Mouse (Mus musculus) heart, postnatal 0 days (tissue): ENCODE measurements around the gene Vdr. TPM values are rescaled to one million over a fixed set of nuclear protein-coding genes. Genes with fewer than 3 reads are reported as not detected.

Experiments
- ATAC-seq: fragments of 200-750 bp; cut with Nextera tagmentation; 2 replicates; pipeline ENCODE4 v1.8.0; 2017; ENCODE audit warnings: low read depth, moderate number of reproducible peaks, moderate library complexity; ENCODE audit not compliant: insufficient read depth
- DNase-seq: peaks from one replicate; pipeline ENCODE4 v3.0.0-alpha.2; 2016; ENCODE audit warnings: low spot score
- H3K27ac ChIP-seq: fragments of 300-500 bp; sonication (generic); 2 replicates; pipeline ENCODE4 v1.5.1; 2014; ENCODE audit warnings: low read depth, mild to moderate bottlenecking
- H3K27me3 ChIP-seq: fragments of 300-500 bp; sonication (generic); 2 replicates; pipeline ENCODE4 v1.6.1; 2014; ENCODE audit warnings: low read length, mixed read lengths; ENCODE audit not compliant: control insufficient read depth, insufficient read depth
- H3K36me3 ChIP-seq: fragments of 300-500 bp; sonication (generic); replicated peaks from 2 replicates; pipeline ENCODE4 v1.6.1; 2014; ENCODE audit warnings: low read length, mixed read lengths; ENCODE audit not compliant: control insufficient read depth, insufficient read depth
- H3K4me1 ChIP-seq: fragments of 300-500 bp; sonication (generic); 2 replicates; pipeline ENCODE4 v1.6.1; 2014; ENCODE audit warnings: antibody characterized with exemption; ENCODE audit not compliant: control insufficient read depth, insufficient read depth
- H3K4me2 ChIP-seq: fragments of 300-500 bp; sonication (generic); 2 replicates; pipeline ENCODE4 v1.6.1; 2014; ENCODE audit warnings: low read depth, mild to moderate bottlenecking, low read length, moderate library complexity
- H3K4me3 ChIP-seq: fragments of 300-500 bp; sonication (generic); 2 replicates; pipeline ENCODE4 v1.5.1; 2014; ENCODE audit warnings: low read depth, low read length
- H3K9ac ChIP-seq: fragments of 300-500 bp; sonication (generic); replicated peaks from 2 replicates; pipeline ENCODE4 v1.6.1; 2014; ENCODE audit warnings: low read depth, low read length, mixed read lengths
- H3K9me3 ChIP-seq: fragments of 300-500 bp; sonication (generic); replicated peaks from 2 replicates; pipeline ENCODE4 v1.6.1; 2016; ENCODE audit warnings: low read length; ENCODE audit not compliant: control insufficient read depth
- CTCF ChIP-seq: IDR thresholded peaks from 2 replicates; pipeline ENCODE4 v1.5.1; 2016; ENCODE audit warnings: antibody characterized with exemption, control low read depth, low read depth
- EP300 ChIP-seq: IDR thresholded peaks from 2 replicates; pipeline ENCODE4 v1.6.1; 2016; ENCODE audit warnings: antibody characterized with exemption, low read depth
- WGBS: fragments of 180-500 bp; shearing (Covaris S2); extraction: QIAGEN DNeasy Blood & Tissue Kit; methylation state at CpG from one replicate; pipeline ENCODE4 v1.1.7; 2014; 5-methylcytosine and 5-hydroxymethylcytosine counted together
- polyA plus RNA-seq: library from polyadenylated mRNA; unstranded; fragments of >200 nt; fragmentation: Nextera tagmentation; extraction: Ambion mirVana; gene quantifications from 2 replicates; pipeline ENCODE4 v1.2.1, GENCODE M21; 2015
- total RNA-seq: library from RNA; depleted of rRNA; stranded (reverse); fragments of >200 nt; gene quantifications from 2 replicates; pipeline ENCODE4 v1.2.3, GENCODE M21; 2014; ENCODE audit warnings: low replicate concordance; rRNA removed

Gene Vdr
- total and polyA plus RNA-seq, 2 experiments from 2014 or later = 0.15 to 2.6 TPM

DNA sequence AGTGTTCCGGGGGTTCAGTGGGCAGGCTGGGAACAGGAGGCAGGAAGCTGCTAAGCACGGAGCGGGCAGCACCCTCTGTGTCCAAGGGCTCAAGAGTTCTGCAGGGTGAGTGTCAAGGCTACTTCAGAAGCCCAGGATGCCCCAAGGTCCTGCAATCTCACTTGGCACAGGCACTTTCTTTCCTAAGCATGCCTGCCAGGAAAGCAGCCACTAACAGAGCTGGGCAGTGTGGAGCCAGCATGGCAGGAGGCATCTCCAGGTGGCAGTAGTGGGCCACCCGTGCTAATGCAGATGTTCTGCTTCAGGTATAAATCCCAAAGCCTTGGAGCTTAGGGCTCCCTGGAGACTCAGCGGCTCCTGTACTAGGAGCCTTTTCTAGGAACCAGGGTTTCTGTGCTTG is 100.5 kb downstream of the Vdr start:
- no peak overlapping the region for H3K27ac ChIP-seq
- H3K27me3 ChIP-seq = no peaks in the 10 kb centered on the region
- H3K4me3 ChIP-seq = no peak overlapping the region
- no peak for TF ChIP-seq EP300
- TF ChIP-seq CTCF = peak; percentile 68
- DNase-seq (no peak), ATAC-seq (no peak)
- H3K4me2 ChIP-seq = no peak overlapping the region
- H3K9ac ChIP-seq = no peak overlapping the region
- peaks cover 37% of the 10 kb centered on the region for H3K4me1 ChIP-seq
- H3K36me3 ChIP-seq = peaks cover 60% of the 10 kb centered on the region
- WGBS = 84% methylated on average over 5 of the region's 5 CpGs
- H3K9me3 ChIP-seq = no peaks in the 10 kb centered on the region

DNA sequence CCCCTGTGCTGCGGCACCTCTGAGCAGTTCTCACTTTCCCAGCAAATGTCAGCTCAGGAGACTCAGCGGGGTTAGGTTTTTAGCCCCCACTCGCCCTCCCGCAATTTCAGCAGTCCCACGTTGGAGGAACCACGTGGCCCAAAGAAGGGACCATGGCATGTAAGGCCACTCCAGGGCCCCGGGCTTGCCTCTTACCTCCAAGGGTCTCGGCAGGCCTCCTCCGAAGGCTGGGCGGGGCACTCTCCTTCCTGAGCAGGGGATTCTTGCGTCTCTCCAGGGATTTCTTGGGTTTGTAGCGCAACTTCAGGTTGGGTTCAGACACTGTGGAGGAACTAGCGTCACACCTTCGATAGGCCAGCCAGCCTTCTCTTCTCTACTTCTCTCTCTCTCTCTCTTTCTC is 101.2 kb downstream of the Vdr start:
- Histone ChIP-seq H3K9ac (no peak overlapping the region), H3K4me2 (no peak overlapping the region), H3K4me1 (peaks cover 30% of the 10 kb centered on the region), H3K27me3 (no peaks in the 10 kb centered on the region), H3K4me3 (no peak overlapping the region), H3K27ac (no peak overlapping the region), H3K36me3 (peaks cover 63% of the 10 kb centered on the region), H3K9me3 (no peaks in the 10 kb centered on the region)
- no peak for TF ChIP-seq CTCF
- WGBS = 79% methylated on average over 14 of the region's 14 CpGs
- DNase-seq (no peak), ATAC-seq (no peak)

DNA sequence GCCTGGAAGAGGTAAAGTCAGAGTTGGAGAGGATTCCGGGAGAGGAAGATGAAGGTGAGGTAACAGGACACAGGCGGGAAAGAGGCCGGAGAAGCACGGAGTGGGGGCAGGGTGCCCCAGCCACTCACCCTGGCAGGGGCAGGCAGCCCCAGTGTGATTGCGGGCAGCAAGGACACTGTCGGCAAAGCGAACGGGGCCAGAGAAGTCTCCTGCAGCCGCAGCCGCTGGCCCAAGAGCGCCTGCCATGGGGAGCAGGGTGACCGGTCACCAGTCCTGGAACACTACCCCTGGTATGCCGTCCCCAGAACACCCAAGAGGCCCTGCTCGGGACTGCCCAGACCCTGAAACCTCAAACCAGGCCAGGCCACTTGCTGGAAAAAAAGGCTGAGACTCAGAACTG is 101.9 kb downstream of the Vdr start:
- H3K9ac ChIP-seq = no peak overlapping the region
- TF ChIP-seq EP300 = no peak
- TF ChIP-seq CTCF = no peak
- H3K4me2 ChIP-seq = no peak overlapping the region
- H3K4me1 ChIP-seq = peaks cover 23% of the 10 kb centered on the region
- H3K36me3 ChIP-seq = peaks cover 66% of the 10 kb centered on the region
- no peaks in the 10 kb centered on the region for H3K27me3 ChIP-seq
- DNase-seq (no peak), ATAC-seq (no peak)
- 92% methylated on average over 14 of the region's 14 CpGs for WGBS
- H3K4me3 ChIP-seq = no peak overlapping the region
- no peaks in the 10 kb centered on the region for H3K9me3 ChIP-seq
- H3K27ac ChIP-seq = no peak overlapping the region

DNA sequence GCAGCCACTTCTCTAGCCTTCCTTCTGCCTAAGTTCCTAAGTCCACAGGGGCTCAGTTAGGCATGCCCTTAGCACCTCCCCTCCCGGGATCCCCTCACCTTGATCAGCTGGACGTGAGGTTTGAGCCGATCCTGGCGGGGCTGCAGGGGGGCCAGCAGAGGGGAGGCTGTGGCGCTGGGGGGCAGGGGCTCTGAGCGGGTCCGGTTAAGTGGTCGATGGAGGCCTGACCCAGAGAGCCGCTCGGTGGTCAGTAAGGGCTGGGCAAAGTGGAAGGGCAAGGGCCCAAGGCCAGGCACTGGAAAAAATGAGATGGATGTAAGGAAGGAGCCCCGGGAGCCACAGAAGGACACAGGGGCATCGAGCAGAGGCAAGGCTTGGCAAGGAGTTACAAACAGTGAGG is 102.6 kb downstream of the Vdr start:
- DNase-seq (no peak), ATAC-seq (no peak)
- H3K4me2 ChIP-seq = no peak overlapping the region
- no peak for TF ChIP-seq EP300
- TF ChIP-seq CTCF = no peak
- no peaks in the 10 kb centered on the region for H3K9me3 ChIP-seq
- H3K36me3 ChIP-seq = peaks cover 70% of the 10 kb centered on the region
- no peak overlapping the region for H3K27ac ChIP-seq
- no peak overlapping the region for H3K9ac ChIP-seq
- no peak overlapping the region for H3K4me3 ChIP-seq
- WGBS = 70% methylated on average over 12 of the region's 12 CpGs
- H3K27me3 ChIP-seq = no peaks in the 10 kb centered on the region
- peaks cover 17% of the 10 kb centered on the region for H3K4me1 ChIP-seq

Other genes starting within 250 kb of the Vdr start
- 14.7 and 23.0 TPM in 2 replicates for gene Rpap3, start 204.8 kb downstream of the Vdr start, total RNA-seq
- gene Rpap3, start 204.8 kb downstream of the Vdr start, polyA plus RNA-seq = 18.5 and 19.5 TPM in 2 replicates
- gene Endou, start 179.3 kb downstream of the Vdr start, total RNA-seq = 0.95 and 1.3 TPM in 2 replicates
- 5.1 and 5.6 TPM in 2 replicates for gene Endou, start 179.3 kb downstream of the Vdr start, polyA plus RNA-seq
- 51.6 and 57.8 TPM in 2 replicates for gene Rapgef3, start 142.7 kb downstream of the Vdr start, total RNA-seq
- 15.5 and 17.6 TPM in 2 replicates for gene Rapgef3, start 142.7 kb downstream of the Vdr start, polyA plus RNA-seq
- gene Slc48a1, start 132.1 kb downstream of the Vdr start, total RNA-seq = 56.5 and 76.1 TPM in 2 replicates
- 90.9 and 92.1 TPM in 2 replicates for gene Slc48a1, start 132.1 kb downstream of the Vdr start, polyA plus RNA-seq
- 34.4 and 36.9 TPM in 2 replicates for gene Hdac7, start 66.1 kb downstream of the Vdr start, total RNA-seq
- gene Hdac7, start 66.1 kb downstream of the Vdr start, polyA plus RNA-seq = 15.6 TPM in 2 replicates
- 20.3 and 94.1 TPM in 2 replicates for gene Tmem106c, start 53.6 kb upstream of the Vdr start, total RNA-seq
- gene Tmem106c, start 53.6 kb upstream of the Vdr start, polyA plus RNA-seq = 33.1 and 34.3 TPM in 2 replicates
- 0.38 and 0.66 TPM in 2 replicates for gene Col2a1, start 94.1 kb upstream of the Vdr start, total RNA-seq
- gene Col2a1, start 94.1 kb upstream of the Vdr start, polyA plus RNA-seq = 0.18 and 0.22 TPM in 2 replicates
- 216 and 219 TPM in 2 replicates for gene Pfkm, start 182.0 kb upstream of the Vdr start, total RNA-seq
- 205 and 213 TPM in 2 replicates for gene Pfkm, start 182.0 kb upstream of the Vdr start, polyA plus RNA-seq
- 13.3 and 16.7 TPM in 2 replicates for gene Senp1, start 183.1 kb upstream of the Vdr start, total RNA-seq
- gene Senp1, start 183.1 kb upstream of the Vdr start, polyA plus RNA-seq = 8.0 and 10.1 TPM in 2 replicates